Mouse (Mus musculus) yolk sac, embryonic 10.5 days (tissue): ENCODE data around the gene Ppp1r13l.

ENCODE experiments used
- DNase-seq: peaks from one replicate; pipeline ENCODE4 v3.0.0-alpha.2; 2017; ENCODE audit warnings: low spot score

Ppp1r13l gene

GRCm38 (mm10) chr7:19337122-19337521, 22.4 kb upstream of the Ppp1r13l start:
- no peak for DNase-seq

- no peak for DNase-seq
Measured at GRCm38 (mm10) chr7:19338060-19338459, 21.5 kb upstream of the Ppp1r13l start.

GRCm38 (mm10) chr7:19338596-19338995, 21.0 kb upstream of the Ppp1r13l start:
- no peak for DNase-seq

GRCm38 (mm10) chr7:19341250-19341649, 18.3 kb upstream of the Ppp1r13l start:
- DNase-seq, result no peak

GRCm38 (mm10) chr7:19341761-19342409, 17.7 kb upstream of the Ppp1r13l start:
- no peak for DNase-seq

GRCm38 (mm10) chr7:19342481-19343027, 17.0 kb upstream of the Ppp1r13l start:
- peak; percentile 67 for DNase-seq

GRCm38 (mm10) chr7:19343210-19343808, 16.2 kb upstream of the Ppp1r13l start:
- DNase-seq, result no peak

- DNase-seq, result no peak
Measured at GRCm38 (mm10) chr7:19344237-19344847, 15.2 kb upstream of the Ppp1r13l start, which contains the start of gene Ercc1. Gene Ercc1 (plus strand): TSS chr7:19344778.

- peak; percentile 98 for DNase-seq
Measured at GRCm38 (mm10) chr7:19344938-19345471, 14.5 kb upstream of the Ppp1r13l start.

- no peak for DNase-seq
Measured at GRCm38 (mm10) chr7:19349188-19349915, 10.2 kb upstream of the Ppp1r13l start.

- DNase-seq, result no peak
Measured at GRCm38 (mm10) chr7:19350221-19350620, 9.3 kb upstream of the Ppp1r13l start.

GRCm38 (mm10) chr7:19354991-19355390, 4.6 kb upstream of the Ppp1r13l start:
- DNase-seq, result no peak

GRCm38 (mm10) chr7:19356311-19356710, 3.2 kb upstream of the Ppp1r13l start:
- no peak for DNase-seq

GRCm38 (mm10) chr7:19357381-19358375, 1.9 kb upstream of the Ppp1r13l start:
- no peak for DNase-seq

GRCm38 (mm10) chr7:19358634-19359033, 915 bp upstream of the Ppp1r13l start:
- DNase-seq, result no peak

GRCm38 (mm10) chr7:19359892-19360641, 518 bp downstream of the Ppp1r13l start:
- DNase-seq, result peak; percentile 87

- peak; percentile 88 for DNase-seq
Measured at GRCm38 (mm10) chr7:19360944-19361343, 1.4 kb downstream of the Ppp1r13l start.

GRCm38 (mm10) chr7:19361720-19362119, 2.2 kb downstream of the Ppp1r13l start:
- DNase-seq, result no peak

GRCm38 (mm10) chr7:19362276-19362675, 2.7 kb downstream of the Ppp1r13l start:
- no peak for DNase-seq

GRCm38 (mm10) chr7:19363881-19364280, 4.3 kb downstream of the Ppp1r13l start:
- DNase-seq, result no peak
